Mouse (Mus musculus) C2C12 (cell line): ENCODE measurements around the gene Atp2b4. TPM values are rescaled to one million over a fixed set of nuclear protein-coding genes. Genes with fewer than 3 reads are reported as not detected.

Experiments
- H3K27me3 ChIP-seq: one replicate; pipeline ENCODE4 v1.6.1; 2011; ENCODE audit not compliant: control insufficient read depth, insufficient read depth, insufficient read length
- H3K36me3 ChIP-seq: one replicate; pipeline ENCODE4 v1.6.1; 2011; ENCODE audit not compliant: control insufficient read depth, insufficient read depth
- H3K4me3 ChIP-seq: one replicate; pipeline ENCODE4 v1.5.1; 2011; ENCODE audit warnings: mild to moderate bottlenecking, control low read depth; ENCODE audit not compliant: poor library complexity, insufficient read depth, severe bottlenecking
- H3K79me2 ChIP-seq: one replicate; pipeline ENCODE4 v1.6.1; 2011; ENCODE audit not compliant: control insufficient read depth, insufficient read depth
- H3K79me3 ChIP-seq: one replicate; pipeline ENCODE4 v1.6.1; 2011; ENCODE audit warnings: low read depth, control low read depth
- H3ac ChIP-seq: one replicate; pipeline ENCODE3; 2011; ENCODE audit warnings: low read depth; ENCODE audit not compliant: control insufficient read depth, insufficient read length
- CEBPB ChIP-seq: IDR thresholded peaks from one replicate; pipeline ENCODE4 v1.6.1; 2011; ENCODE audit warnings: low read depth, mild to moderate bottlenecking, control low read depth, moderate library complexity
- CTCF ChIP-seq: IDR thresholded peaks from one replicate; pipeline ENCODE4 v1.5.1; 2011; ENCODE audit not compliant: control insufficient read depth, insufficient read depth, insufficient read length
- FOSL1 ChIP-seq: IDR thresholded peaks from one replicate; pipeline ENCODE4 v1.8.0; 2011; ENCODE audit warnings: mild to moderate bottlenecking, low read length; ENCODE audit not compliant: poor library complexity, insufficient read depth, severe bottlenecking
- MAX ChIP-seq: IDR thresholded peaks from one replicate; pipeline ENCODE4 v1.6.1; 2011; ENCODE audit warnings: mild to moderate bottlenecking, control low read depth
- MYOD1 ChIP-seq: IDR thresholded peaks from one replicate; pipeline ENCODE4 v1.6.1; 2011; ENCODE audit warnings: low read depth; ENCODE audit not compliant: control insufficient read depth, insufficient read length
- MYOG ChIP-seq: IDR thresholded peaks from one replicate; pipeline ENCODE4 v1.6.1; 2011; ENCODE audit not compliant: control insufficient read depth, insufficient read length; ENCODE audit errors: extremely low read depth
- USF1 ChIP-seq: IDR thresholded peaks from one replicate; pipeline ENCODE4 v1.6.1; 2011; ENCODE audit warnings: low read depth, mild to moderate bottlenecking, control low read depth, moderate library complexity
- polyA plus RNA-seq: library from polyadenylated mRNA; unstranded; fragments of >200 nt; fragmentation: generic; extraction: Trizol; gene quantifications from one replicate; pipeline ENCODE4 v1.2.1, GENCODE M21; 2012; ENCODE audit warnings: missing spikeins

Atp2b4 gene
- polyA plus RNA-seq, 1 experiment = 3.0 TPM

- Histone ChIP-seq H3K79me2 (no peaks in the 10 kb centered on the region), H3K36me3 (no peaks in the 10 kb centered on the region), H3K4me3 (no peak overlapping the region), H3K27me3 (no peaks in the 10 kb centered on the region), H3ac (no peak overlapping the region), H3K79me3 (no peaks in the 10 kb centered on the region)
- no peak for TF ChIP-seq FOSL1
- no peak for TF ChIP-seq CEBPB
- no peak for TF ChIP-seq USF1
- TF ChIP-seq MYOD1 = no peak
- TF ChIP-seq MAX = no peak
- no peak for TF ChIP-seq CTCF
- TF ChIP-seq MYOG = no peak
Observed at GRCm38 (mm10) chr1:133694876-133695275, 106.0 kb downstream of the Atp2b4 start.

DNA sequence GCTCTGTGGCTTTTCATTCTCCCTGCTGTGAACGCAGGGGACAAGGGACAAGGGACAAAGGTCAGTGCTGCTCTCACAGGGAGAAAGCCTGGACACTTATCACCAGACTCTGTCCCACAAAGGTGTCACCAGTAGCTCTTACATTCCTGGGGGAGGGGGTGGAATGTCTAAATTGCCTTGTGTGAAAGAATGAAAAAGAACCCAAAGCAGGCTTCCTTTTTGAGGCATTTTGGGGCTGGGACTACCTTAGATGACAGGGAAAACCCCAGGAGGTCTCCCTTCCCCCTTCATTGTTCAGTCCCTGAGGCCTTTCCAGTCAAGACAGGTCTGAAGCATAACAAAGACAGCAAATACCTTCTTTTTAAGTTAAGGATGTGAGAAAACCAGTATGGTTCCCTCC, 106.5 kb downstream of the Atp2b4 start:
- Histone ChIP-seq H3K79me3 (no peaks in the 10 kb centered on the region), H3K79me2 (no peaks in the 10 kb centered on the region), H3K27me3 (no peaks in the 10 kb centered on the region), H3K4me3 (no peak overlapping the region), H3ac (no peak overlapping the region), H3K36me3 (no peaks in the 10 kb centered on the region)
- TF ChIP-seq CEBPB = no peak
- TF ChIP-seq MAX = no peak
- no peak for TF ChIP-seq MYOG
- no peak for TF ChIP-seq MYOD1
- TF ChIP-seq USF1 = no peak
- TF ChIP-seq CTCF = no peak
- no peak for TF ChIP-seq FOSL1

DNA sequence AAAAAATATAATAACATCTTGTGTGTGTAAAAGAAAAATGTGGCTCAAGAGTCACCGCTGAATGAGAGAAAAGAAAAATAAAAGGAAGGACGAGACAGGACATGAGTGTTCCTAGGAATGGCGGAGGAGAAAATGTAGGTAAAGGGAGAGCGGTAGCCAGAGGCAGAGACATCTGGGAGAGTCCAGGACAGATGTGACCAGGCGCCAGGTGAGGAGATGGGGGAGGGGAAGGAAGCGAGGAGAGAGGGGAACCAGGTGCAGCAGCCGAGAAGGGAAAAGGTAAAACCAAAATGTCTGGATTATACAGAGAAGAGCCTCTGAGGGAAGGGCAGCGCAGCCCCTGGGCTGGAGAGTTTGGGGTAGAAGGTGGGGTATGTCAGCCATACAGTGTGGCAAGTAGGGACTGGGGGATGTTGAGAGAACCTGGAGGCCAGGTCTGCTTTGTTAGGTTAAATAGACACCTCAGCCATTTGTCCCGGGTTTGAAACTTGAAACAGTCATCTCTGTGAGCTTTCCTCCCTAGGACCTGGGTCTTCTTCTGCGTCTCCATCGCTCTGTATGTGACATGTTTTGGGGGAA, 107.2 kb downstream of the Atp2b4 start:
- TF ChIP-seq MYOD1 (no peak), FOSL1 (no peak), USF1 (no peak), MYOG (no peak), CEBPB (no peak), MAX (no peak), CTCF (no peak)
- no peak overlapping the region for H3K4me3 ChIP-seq

GRCm38 (mm10) chr1:133692195-133692594, 108.6 kb downstream of the Atp2b4 start:
- Histone ChIP-seq H3K4me3 (no peak overlapping the region), H3K27me3 (no peaks in the 10 kb centered on the region), H3ac (no peak overlapping the region), H3K36me3 (no peaks in the 10 kb centered on the region), H3K79me2 (no peaks in the 10 kb centered on the region), H3K79me3 (no peaks in the 10 kb centered on the region)
- no peak for TF ChIP-seq MYOG
- TF ChIP-seq FOSL1 = no peak
- TF ChIP-seq MAX = no peak
- no peak for TF ChIP-seq MYOD1
- TF ChIP-seq CTCF = no peak
- TF ChIP-seq USF1 = no peak
- no peak for TF ChIP-seq CEBPB

More for the DNA sequence above, 107.2 kb downstream of the Atp2b4 start:
- no peak overlapping the region for H3ac ChIP-seq
- no peaks in the 10 kb centered on the region for H3K79me3 ChIP-seq
- H3K27me3 ChIP-seq = no peaks in the 10 kb centered on the region
- H3K79me2 ChIP-seq = no peaks in the 10 kb centered on the region
- no peaks in the 10 kb centered on the region for H3K36me3 ChIP-seq

DNA sequence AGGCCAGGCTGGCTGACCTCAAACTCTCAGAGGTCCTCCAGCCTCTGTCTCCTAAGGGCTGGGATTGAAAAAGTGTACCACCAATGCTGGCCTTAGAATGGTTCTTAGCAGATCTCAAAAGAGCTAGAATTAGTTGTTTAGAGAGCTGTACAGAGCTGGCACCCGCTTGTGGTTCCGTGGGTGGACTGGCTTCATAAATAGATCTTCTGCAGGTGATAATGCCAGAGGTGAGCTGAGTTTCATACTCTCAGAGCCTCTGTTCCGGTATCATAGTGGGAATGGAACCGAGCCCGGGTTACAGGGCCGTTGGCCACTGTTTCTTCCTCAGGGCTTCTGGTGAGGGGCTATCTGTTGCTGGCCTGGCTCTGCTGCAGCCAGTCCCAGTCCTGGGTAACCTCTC, 109.8 kb downstream of the Atp2b4 start:
- Histone ChIP-seq H3K36me3 (no peaks in the 10 kb centered on the region), H3K79me3 (no peaks in the 10 kb centered on the region), H3K4me3 (no peak overlapping the region), H3ac (no peak overlapping the region), H3K79me2 (no peaks in the 10 kb centered on the region), H3K27me3 (no peaks in the 10 kb centered on the region)
- TF ChIP-seq MAX (no peak), MYOG (no peak), USF1 (no peak), CTCF (no peak), FOSL1 (no peak), MYOD1 (no peak)

DNA sequence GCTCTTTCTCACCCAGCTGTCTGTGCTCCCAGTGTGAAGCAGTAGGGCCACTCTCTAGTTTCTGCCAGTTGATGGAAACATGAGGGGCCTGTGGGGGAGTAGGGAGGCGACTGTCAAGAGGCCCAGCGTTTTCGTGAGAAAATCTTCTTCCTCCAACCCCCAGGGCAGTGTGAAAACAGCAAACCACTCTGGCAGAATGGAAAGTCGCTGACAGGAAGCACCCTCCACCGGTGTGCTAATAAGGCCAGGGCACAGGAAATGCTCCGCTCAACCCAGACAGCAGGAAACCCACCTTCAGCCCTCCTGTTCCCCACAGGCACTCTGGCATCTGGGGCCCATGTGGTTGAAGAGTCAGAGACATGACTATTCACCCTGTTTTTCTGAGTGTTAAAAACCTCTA, 110.9 kb downstream of the Atp2b4 start, which contains the start of gene Lax1:
TSS of gene Lax1 (minus strand) at position 212 of the 400 bp plus-strand sequence.
- H3K4me3 ChIP-seq = no peak within 1 kb of the TSS
- H3ac ChIP-seq = no peak within 1 kb of the TSS
- no peaks in the 10 kb centered on the region for H3K27me3 ChIP-seq
- no peak for TF ChIP-seq MAX
- TF ChIP-seq MYOG = no peak
- no peak for TF ChIP-seq FOSL1
- no peak for TF ChIP-seq MYOD1
- TF ChIP-seq USF1 = no peak
- TF ChIP-seq CTCF = no peak
- TF ChIP-seq CEBPB = no peak
- H3K36me3 ChIP-seq = no peaks in the 10 kb centered on the region
- no peaks in the 10 kb centered on the region for H3K79me2 ChIP-seq
- H3K79me3 ChIP-seq = no peaks in the 10 kb centered on the region
